In the genomic region with DNA sequence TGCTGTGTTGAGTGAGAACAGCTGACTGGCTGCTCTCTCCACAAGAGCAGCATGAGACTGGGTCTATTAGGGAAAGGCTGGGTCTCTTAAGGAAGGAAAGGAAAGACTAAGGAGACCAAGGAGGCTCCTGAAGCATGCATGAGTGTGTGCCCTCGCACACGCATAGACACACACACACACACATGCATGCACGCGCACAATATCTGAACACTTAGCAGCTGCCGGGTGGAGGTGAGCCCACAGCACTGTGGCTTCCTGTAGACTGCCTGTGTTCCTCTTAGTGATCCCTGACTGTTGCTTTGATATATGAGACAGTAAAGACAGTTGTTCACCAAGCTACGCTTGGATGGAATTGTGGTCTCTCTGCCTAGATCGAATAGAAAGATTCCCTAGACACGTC, we compare ENCODE assay signal across 20 mouse cellular contexts.
"Had no signal": no experiment of that assay in that cellular context is flagged by ENCODE, and none has a peak within 500 bp of the region (broad histone marks: within the 10 kb centered on the region; RNA-seq: fewer than 3 reads in every experiment).

No protein-coding gene starts in this region.

- ATAC-seq: intestine, postnatal 0 days; liver, postnatal 0 days; lung, postnatal 0 days; midbrain, embryonic 15.5 days had no signal

- H3K36me3 ChIP-seq: limb, embryonic 12.5 days; limb, embryonic 15.5 days; midbrain, embryonic 12.5 days; midbrain, embryonic 15.5 days; neural tube, embryonic 13.5 days; stomach, embryonic 15.5 days had no signal

- H3K9me3 ChIP-seq: limb, embryonic 12.5 days; limb, embryonic 15.5 days; megakaryocyte, embryonic 14.5 days; midbrain, embryonic 12.5 days; midbrain, embryonic 15.5 days; neural tube, embryonic 13.5 days; stomach, embryonic 15.5 days had no signal

- H3K4me1 ChIP-seq: limb, embryonic 12.5 days; limb, embryonic 15.5 days; megakaryocyte, embryonic 14.5 days; midbrain, embryonic 12.5 days; midbrain, embryonic 15.5 days; neural tube, embryonic 13.5 days; stomach, embryonic 15.5 days had no signal

- DNase-seq: kidney, adult 2 months; kidney, postnatal 10 days; kidney, postnatal 36 days; left cerebral cortex, postnatal 4 days; liver, postnatal 0 days; lung, embryonic 14.5 days; retina, postnatal 1 day; right cerebral cortex, postnatal 25 days; spleen, adult 18-20 months had no signal

- H3K27me3 ChIP-seq: limb, embryonic 12.5 days; limb, embryonic 15.5 days; megakaryocyte, embryonic 14.5 days; midbrain, embryonic 12.5 days; midbrain, embryonic 15.5 days; neural tube, embryonic 13.5 days; stomach, embryonic 15.5 days had no signal

- H3K4me3 ChIP-seq: limb, embryonic 12.5 days; limb, embryonic 15.5 days; megakaryocyte, embryonic 14.5 days; midbrain, embryonic 12.5 days; midbrain, embryonic 15.5 days; neural tube, embryonic 13.5 days; stomach, embryonic 15.5 days had no signal

- H3K27ac ChIP-seq: limb, embryonic 12.5 days; limb, embryonic 15.5 days; liver, embryonic 14.5 days; macrophage; midbrain, embryonic 12.5 days; midbrain, embryonic 15.5 days; neural tube, embryonic 13.5 days; stomach, embryonic 15.5 days had no signal
